Mouse (Mus musculus) liver, embryonic 13.5 days (tissue): ENCODE measurements around the gene Lmo2. TPM values are rescaled to one million over a fixed set of nuclear protein-coding genes. Genes with fewer than 3 reads are reported as not detected.
A peak's percentile ranks its signal among the peaks of the same experiment; 100 is the strongest.

Experiments used
- ATAC-seq: fragments of 200-750 bp; cut with Nextera tagmentation; 2 replicates; pipeline ENCODE4 v1.8.0; 2017; ENCODE audit warnings: low read depth, mild to moderate bottlenecking, moderate number of reproducible peaks, moderate library complexity
- DNase-seq: peaks from one replicate; pipeline ENCODE4 v3.0.0; 2022
- H3K27ac ChIP-seq: fragments of 300-500 bp; sonication (generic); 2 replicates; pipeline ENCODE4 v1.5.1; 2015; ENCODE audit warnings: moderate library complexity, mild to moderate bottlenecking, inconsistent platforms
- H3K27me3 ChIP-seq: fragments of 300-500 bp; sonication (generic); 2 replicates; pipeline ENCODE4 v1.6.1; 2015; ENCODE audit warnings: mild to moderate bottlenecking, inconsistent platforms
- H3K36me3 ChIP-seq: fragments of 300-500 bp; sonication (generic); 2 replicates; pipeline ENCODE4 v1.6.1; 2015; ENCODE audit warnings: mild to moderate bottlenecking, inconsistent platforms
- H3K4me1 ChIP-seq: fragments of 300-500 bp; sonication (generic); replicated peaks from 2 replicates; pipeline ENCODE4 v1.6.1; 2015; ENCODE audit warnings: inconsistent platforms
- H3K4me2 ChIP-seq: fragments of 300-500 bp; sonication (generic); 2 replicates; pipeline ENCODE4 v1.6.1; 2015; ENCODE audit warnings: inconsistent platforms, mild to moderate bottlenecking, moderate library complexity
- H3K4me3 ChIP-seq: fragments of 300-500 bp; sonication (generic); replicated peaks from 2 replicates; pipeline ENCODE4 v1.5.1; 2015; ENCODE audit warnings: mild to moderate bottlenecking, inconsistent platforms
- H3K9ac ChIP-seq: fragments of 300-500 bp; sonication (generic); 2 replicates; pipeline ENCODE4 v1.6.1; 2015; ENCODE audit warnings: mild to moderate bottlenecking, inconsistent platforms
- H3K9me3 ChIP-seq: fragments of 300-500 bp; sonication (generic); replicated peaks from 2 replicates; pipeline ENCODE4 v1.6.1; 2016; ENCODE audit warnings: inconsistent platforms
- WGBS: fragments of 180-500 bp; shearing (Covaris S2); methylation state at CpG from one replicate; pipeline ENCODE4 v1.1.7; 2015; ENCODE audit not compliant: insufficient replicate concordance; 5-methylcytosine and 5-hydroxymethylcytosine counted together
- polyA plus RNA-seq: library from polyadenylated mRNA; unstranded; fragments of >200 nt; fragmentation: Nextera tagmentation; extraction: Ambion mirVana; gene quantifications from 2 replicates; pipeline ENCODE4 v1.2.1, GENCODE M21; 2015

The Lmo2 gene
- polyA plus RNA-seq, 1 experiment from 2014 or later = 156 TPM

DNA sequence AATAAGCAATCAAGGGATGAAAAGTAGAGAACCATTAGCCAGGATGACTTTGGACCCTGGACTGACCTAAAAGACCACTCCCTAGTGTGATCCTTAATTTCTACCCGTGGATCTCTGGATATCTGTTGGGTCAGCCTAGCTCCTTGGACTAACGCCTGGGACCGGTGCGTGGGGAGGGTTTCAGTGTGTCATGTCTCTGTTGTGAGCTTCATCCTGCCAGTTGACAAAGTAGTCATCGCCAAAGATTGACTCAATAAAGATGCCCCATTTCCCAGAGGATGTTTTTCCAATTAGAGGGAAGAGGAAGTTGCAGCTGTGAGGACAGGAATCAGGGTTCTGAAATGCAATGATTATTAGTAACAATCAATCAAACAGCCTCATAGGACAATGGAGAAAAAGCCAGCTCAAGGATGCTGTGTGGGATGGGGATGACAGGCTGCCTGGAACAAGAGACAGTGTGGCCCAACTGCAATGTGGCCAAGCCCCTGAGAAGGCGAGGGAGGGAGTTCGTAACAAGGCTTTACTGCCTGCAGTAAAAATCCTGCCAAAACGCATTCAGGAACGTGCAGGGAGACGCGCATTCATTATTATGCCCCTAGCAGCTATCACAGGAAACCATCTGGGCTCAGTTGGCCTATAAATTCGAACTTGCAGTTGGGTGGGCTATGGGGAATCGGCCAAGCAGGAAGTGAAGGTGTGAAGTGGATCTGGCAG lies 27.3 kb upstream of the Lmo2 start:
- Histone ChIP-seq H3K27me3 (no peaks in the 10 kb centered on the region), H3K4me3 (no peak overlapping the region), H3K36me3 (no peaks in the 10 kb centered on the region), H3K4me2 (no peak overlapping the region), H3K27ac (peak overlapping the region; percentile 26), H3K9me3 (no peaks in the 10 kb centered on the region), H3K4me1 (peaks cover 62% of the 10 kb centered on the region), H3K9ac (peak overlapping the region; percentile 20; the same call in 1 of the 2 replicates)
- DNase-seq (no peak), ATAC-seq (no peak)
- WGBS = 50% methylated on average over 13 of the region's 13 CpGs

- no peaks in the 10 kb centered on the region for H3K36me3 ChIP-seq
- DNase-seq (no peak), ATAC-seq (peak; percentile 66)
- H3K4me2 ChIP-seq = peak overlapping the region; percentile 39
- peak overlapping the region; percentile 61 for H3K27ac ChIP-seq
- H3K9ac ChIP-seq = peak overlapping the region; percentile 33; the same call in 1 of the 2 replicates
- WGBS = 29% methylated on average over 7 of the region's 7 CpGs
- H3K9me3 ChIP-seq = no peaks in the 10 kb centered on the region
- H3K4me1 ChIP-seq = peaks cover 62% of the 10 kb centered on the region
- no peaks in the 10 kb centered on the region for H3K27me3 ChIP-seq
- no peak overlapping the region for H3K4me3 ChIP-seq
Observed at GRCm38 (mm10) chr2:103931511-103931911, 26.3 kb upstream of the Lmo2 start.

DNA sequence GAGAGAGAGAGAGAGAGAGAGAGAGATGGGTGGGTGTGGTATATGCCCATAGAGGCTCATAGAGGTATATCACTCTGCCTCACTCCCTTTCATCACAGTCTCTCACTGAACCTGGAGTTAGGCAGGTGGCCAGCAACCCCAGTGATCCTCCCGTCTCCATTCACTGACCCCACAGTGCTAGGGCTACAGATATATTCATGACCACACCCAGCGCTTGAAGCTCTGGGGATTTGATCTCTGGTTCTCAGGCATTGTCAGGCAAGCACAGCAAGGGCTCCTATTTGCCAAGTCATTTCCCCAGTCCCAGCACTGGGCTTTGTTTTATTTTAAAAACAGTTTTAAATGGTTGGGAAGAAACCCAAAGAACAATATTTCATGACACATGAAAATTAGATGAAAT lies 25.8 kb upstream of the Lmo2 start:
- peak overlapping the region; percentile 61 for H3K27ac ChIP-seq
- DNase-seq (no peak), ATAC-seq (peak; percentile 82)
- H3K4me1 ChIP-seq = peaks cover 57% of the 10 kb centered on the region
- no peaks in the 10 kb centered on the region for H3K36me3 ChIP-seq
- peak overlapping the region; percentile 33; the same call in 1 of the 2 replicates for H3K9ac ChIP-seq
- no peaks in the 10 kb centered on the region for H3K27me3 ChIP-seq
- 18% methylated on average over 2 of the region's 2 CpGs for WGBS
- no peaks in the 10 kb centered on the region for H3K9me3 ChIP-seq
- H3K4me2 ChIP-seq = peak overlapping the region; percentile 39
- no peak overlapping the region for H3K4me3 ChIP-seq

GRCm38 (mm10) chr2:103932480-103932879 lies 25.3 kb upstream of the Lmo2 start:
- Histone ChIP-seq H3K4me1 (peaks cover 52% of the 10 kb centered on the region), H3K27ac (peak overlapping the region; percentile 37), H3K4me2 (peak overlapping the region; percentile 39), H3K4me3 (no peak overlapping the region), H3K36me3 (no peaks in the 10 kb centered on the region), H3K27me3 (no peaks in the 10 kb centered on the region), H3K9ac (0 out of 2 replicates have a peak overlapping the region, but pooled peaks have one; percentile 33), H3K9me3 (no peaks in the 10 kb centered on the region)
- no peak for DNase-seq
- peak; percentile 63 for ATAC-seq
- WGBS = 52% methylated on average over 9 of the region's 9 CpGs

- ATAC-seq (no peak), DNase-seq (no peak)
- Histone ChIP-seq H3K27me3 (no peaks in the 10 kb centered on the region), H3K4me3 (no peak overlapping the region), H3K9ac (no peak overlapping the region), H3K27ac (peak overlapping the region; percentile 11; the same call in 1 of the 2 replicates), H3K4me2 (no peak overlapping the region), H3K9me3 (no peaks in the 10 kb centered on the region), H3K36me3 (no peaks in the 10 kb centered on the region), H3K4me1 (peaks cover 49% of the 10 kb centered on the region)
- WGBS = 63% methylated on average over 7 of the region's 7 CpGs
Observed at GRCm38 (mm10) chr2:103934270-103934669, 23.5 kb upstream of the Lmo2 start.

DNA sequence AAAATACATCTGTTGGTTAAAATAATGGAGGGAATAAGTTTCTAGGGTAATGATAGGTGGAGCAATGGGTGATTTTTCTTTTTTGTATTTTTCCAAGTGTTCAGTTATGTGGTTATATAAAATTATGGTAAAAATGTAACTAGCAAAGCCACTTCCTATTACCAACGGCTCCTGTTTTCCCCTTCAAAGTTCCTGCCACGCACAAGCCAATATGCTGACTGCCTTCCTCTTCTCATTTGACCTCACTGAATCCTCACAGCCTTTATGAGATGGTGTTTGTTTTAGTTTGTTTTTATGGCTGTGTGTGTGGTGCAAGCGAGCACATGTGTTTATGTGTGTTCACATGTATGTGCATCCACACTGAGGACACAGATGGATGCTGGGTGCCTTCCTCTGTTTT lies 23.1 kb upstream of the Lmo2 start:
- Histone ChIP-seq H3K4me2 (no peak overlapping the region), H3K4me3 (no peak overlapping the region), H3K4me1 (peaks cover 49% of the 10 kb centered on the region), H3K27me3 (no peaks in the 10 kb centered on the region), H3K9me3 (no peaks in the 10 kb centered on the region), H3K27ac (peak overlapping the region; percentile 22; the same call in 1 of the 2 replicates), H3K36me3 (no peaks in the 10 kb centered on the region), H3K9ac (no peak overlapping the region)
- DNase-seq (no peak), ATAC-seq (no peak)
- 58% methylated on average over 3 of the region's 3 CpGs for WGBS

DNA sequence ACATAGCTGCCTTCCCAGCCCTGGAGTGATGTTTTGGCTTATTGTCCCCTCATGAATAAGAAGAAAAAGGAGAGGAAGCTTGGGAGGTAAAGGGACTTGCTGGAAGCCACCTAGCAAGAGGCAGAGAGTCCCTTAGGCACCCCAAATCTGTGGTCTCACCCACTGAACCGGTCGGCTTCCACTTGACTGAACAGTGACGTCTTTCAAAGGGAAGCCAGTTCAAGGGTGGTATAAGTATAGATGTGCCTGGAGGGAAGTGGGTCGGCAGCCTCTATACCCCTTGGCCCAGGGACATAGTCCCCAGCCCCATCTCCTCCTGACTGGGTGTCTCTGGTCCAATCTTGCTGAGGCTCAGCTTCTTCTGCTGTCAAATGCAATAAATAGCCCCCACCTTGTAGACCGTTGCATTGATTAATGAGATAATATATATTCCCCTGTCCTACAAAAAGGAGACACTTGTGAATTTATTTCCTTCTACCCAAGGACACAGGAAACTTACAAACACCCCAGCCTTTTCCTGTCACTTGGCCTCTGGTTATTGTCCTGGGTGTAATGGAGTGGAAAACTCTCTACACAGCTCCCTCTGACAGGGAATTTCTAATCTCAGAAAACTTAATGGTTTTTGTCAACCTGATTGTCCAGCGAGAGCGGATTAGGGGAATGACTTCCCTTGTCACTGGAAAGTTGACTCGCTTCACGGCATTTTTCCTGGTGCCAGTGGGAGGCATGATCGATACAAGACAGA lies 21.9 kb upstream of the Lmo2 start:
- Histone ChIP-seq H3K4me3 (no peak overlapping the region), H3K9me3 (no peaks in the 10 kb centered on the region), H3K36me3 (no peaks in the 10 kb centered on the region), H3K27me3 (no peaks in the 10 kb centered on the region), H3K4me1 (peaks cover 42% of the 10 kb centered on the region), H3K27ac (0 out of 2 replicates have a peak overlapping the region, but pooled peaks have one; percentile 11), H3K4me2 (no peak overlapping the region), H3K9ac (no peak overlapping the region)
- ATAC-seq (no peak), DNase-seq (no peak)
- WGBS = 72% methylated on average over 10 of the region's 10 CpGs

GRCm38 (mm10) chr2:103936666-103937065 lies 21.1 kb upstream of the Lmo2 start:
- ATAC-seq = no peak
- Histone ChIP-seq H3K4me2 (no peak overlapping the region), H3K9me3 (no peaks in the 10 kb centered on the region), H3K27me3 (no peaks in the 10 kb centered on the region), H3K36me3 (no peaks in the 10 kb centered on the region), H3K4me1 (peaks cover 34% of the 10 kb centered on the region), H3K4me3 (no peak overlapping the region), H3K9ac (no peak overlapping the region; the same call in 1 of the 2 replicates), H3K27ac (0 out of 2 replicates have a peak overlapping the region, but pooled peaks have one; percentile 11)
- WGBS = 72% methylated on average over 2 of the region's 2 CpGs
- no peak for DNase-seq

DNA sequence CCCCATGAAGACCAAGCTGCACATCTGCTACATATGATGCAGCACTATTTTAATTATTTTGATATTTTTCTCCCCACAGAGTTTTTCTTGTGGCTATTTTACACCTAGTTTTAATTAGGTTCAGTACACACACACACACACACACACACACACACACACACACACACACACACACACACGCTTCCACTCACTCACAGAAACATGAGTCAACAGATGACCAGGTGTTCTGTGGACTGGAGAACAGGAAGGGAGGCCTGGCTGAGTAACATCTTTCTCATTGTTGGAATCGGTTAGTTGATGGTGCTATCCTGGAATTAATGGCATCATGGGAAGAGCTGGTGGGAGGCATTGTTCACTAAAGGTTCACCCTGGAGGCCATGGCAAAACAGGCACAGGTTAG lies 20.1 kb upstream of the Lmo2 start:
- no peaks in the 10 kb centered on the region for H3K9me3 ChIP-seq
- H3K9ac ChIP-seq = no peak overlapping the region
- H3K27ac ChIP-seq = 0 out of 2 replicates have a peak overlapping the region, but pooled peaks have one; percentile 43
- 73% methylated on average over 2 of the region's 2 CpGs for WGBS
- DNase-seq (no peak), ATAC-seq (no peak)
- H3K36me3 ChIP-seq = no peaks in the 10 kb centered on the region
- H3K4me1 ChIP-seq = peaks cover 24% of the 10 kb centered on the region
- H3K4me3 ChIP-seq = no peak overlapping the region
- no peak overlapping the region for H3K4me2 ChIP-seq
- no peaks in the 10 kb centered on the region for H3K27me3 ChIP-seq

- no peaks in the 10 kb centered on the region for H3K36me3 ChIP-seq
- peaks cover 19% of the 10 kb centered on the region; the same call in 1 of the 2 replicates for H3K4me1 ChIP-seq
- H3K9me3 ChIP-seq = no peaks in the 10 kb centered on the region
- H3K27ac ChIP-seq = 0 out of 2 replicates have a peak overlapping the region, but pooled peaks have one; percentile 43
- ATAC-seq (no peak), DNase-seq (no peak)
- H3K4me3 ChIP-seq = no peak overlapping the region
- no peak overlapping the region for H3K9ac ChIP-seq
- H3K27me3 ChIP-seq = no peaks in the 10 kb centered on the region
- no peak overlapping the region for H3K4me2 ChIP-seq
- WGBS = 68% methylated on average over 1 of the region's 1 CpGs
Observed at GRCm38 (mm10) chr2:103938573-103938972, 19.2 kb upstream of the Lmo2 start.

DNA sequence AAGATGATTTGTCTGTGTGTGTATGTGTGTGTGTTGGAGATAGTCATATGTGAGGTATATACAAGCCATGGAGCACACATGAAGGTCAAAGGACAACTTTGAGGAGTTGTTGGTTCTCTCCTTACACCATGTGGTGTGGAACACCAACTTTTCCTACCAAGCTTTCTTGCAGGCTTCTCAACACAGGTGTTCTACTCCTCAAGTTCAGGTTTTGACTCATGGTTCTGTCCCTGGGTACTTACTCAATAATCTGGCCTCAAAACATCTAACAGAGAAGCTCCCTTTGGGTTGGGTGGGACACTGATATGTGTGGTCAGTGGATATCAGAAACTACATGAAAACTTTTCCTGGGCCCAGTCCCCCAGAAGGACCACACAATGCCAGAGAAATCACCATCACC lies 18.8 kb upstream of the Lmo2 start:
- Histone ChIP-seq H3K9me3 (no peaks in the 10 kb centered on the region), H3K9ac (no peak overlapping the region), H3K4me3 (no peak overlapping the region), H3K27ac (no peak overlapping the region), H3K27me3 (no peaks in the 10 kb centered on the region), H3K4me2 (no peak overlapping the region), H3K4me1 (peaks cover 19% of the 10 kb centered on the region; the same call in 1 of the 2 replicates), H3K36me3 (no peaks in the 10 kb centered on the region)
- ATAC-seq (no peak), DNase-seq (no peak)
